Mouse (Mus musculus) heart, embryonic 16.5 days (tissue): ENCODE results near the gene Kcnip1. TPM values are rescaled to one million over a fixed set of nuclear protein-coding genes. Genes with fewer than 3 reads are reported as not detected.

Experiments
- ATAC-seq: fragments of 200-750 bp; cut with Nextera tagmentation; replicated peaks from 2 replicates; pipeline ENCODE4 v1.8.0; 2017; ENCODE audit warnings: moderate number of reproducible peaks; ENCODE audit not compliant: insufficient read depth, low FRiP score; ENCODE audit errors: extremely low read depth
- H3K27ac ChIP-seq: fragments of 300-500 bp; sonication (generic); 2 replicates; pipeline ENCODE4 v1.5.1; 2014; ENCODE audit warnings: mild to moderate bottlenecking, low read length, control low read depth, moderate library complexity
- H3K27me3 ChIP-seq: fragments of 300-500 bp; sonication (generic); 2 replicates; pipeline ENCODE4 v1.6.1; 2014; ENCODE audit warnings: low read length, mixed read lengths; ENCODE audit not compliant: control insufficient read depth, insufficient read depth
- H3K36me3 ChIP-seq: fragments of 300-500 bp; sonication (generic); 2 replicates; pipeline ENCODE4 v1.6.1; 2014; ENCODE audit not compliant: control insufficient read depth, insufficient read depth
- H3K4me1 ChIP-seq: fragments of 300-500 bp; sonication (generic); 2 replicates; pipeline ENCODE4 v1.6.1; 2014; ENCODE audit warnings: low read length, mixed read lengths; ENCODE audit not compliant: control insufficient read depth, insufficient read depth
- H3K4me2 ChIP-seq: fragments of 300-500 bp; sonication (generic); 2 replicates; pipeline ENCODE4 v1.6.1; 2014; ENCODE audit warnings: low read depth, mild to moderate bottlenecking, control low read depth, low read length
- H3K4me3 ChIP-seq: fragments of 300-500 bp; sonication (generic); 2 replicates; pipeline ENCODE4 v1.5.1; 2014; ENCODE audit warnings: mild to moderate bottlenecking, control low read depth, low read length
- H3K9ac ChIP-seq: fragments of 300-500 bp; sonication (generic); 2 replicates; pipeline ENCODE4 v1.6.1; 2014; ENCODE audit warnings: low read length, control low read depth
- H3K9me3 ChIP-seq: fragments of 300-500 bp; sonication (generic); replicated peaks from 2 replicates; pipeline ENCODE4 v1.6.1; 2016; ENCODE audit warnings: low read length; ENCODE audit not compliant: control insufficient read depth
- WGBS: fragments of 180-500 bp; shearing (Covaris S2); extraction: QIAGEN DNeasy Blood & Tissue Kit; methylation state at CpG from one replicate; pipeline ENCODE4 v1.1.7; 2014; 5-methylcytosine and 5-hydroxymethylcytosine counted together
- polyA plus RNA-seq: library from polyadenylated mRNA; unstranded; fragments of >200 nt; fragmentation: Nextera tagmentation; extraction: Ambion mirVana; gene quantifications from 2 replicates; pipeline ENCODE4 v1.2.1, GENCODE M21; 2015

The Kcnip1 gene
- polyA plus RNA-seq, 1 experiment from 2014 or later = 0.20 TPM

DNA sequence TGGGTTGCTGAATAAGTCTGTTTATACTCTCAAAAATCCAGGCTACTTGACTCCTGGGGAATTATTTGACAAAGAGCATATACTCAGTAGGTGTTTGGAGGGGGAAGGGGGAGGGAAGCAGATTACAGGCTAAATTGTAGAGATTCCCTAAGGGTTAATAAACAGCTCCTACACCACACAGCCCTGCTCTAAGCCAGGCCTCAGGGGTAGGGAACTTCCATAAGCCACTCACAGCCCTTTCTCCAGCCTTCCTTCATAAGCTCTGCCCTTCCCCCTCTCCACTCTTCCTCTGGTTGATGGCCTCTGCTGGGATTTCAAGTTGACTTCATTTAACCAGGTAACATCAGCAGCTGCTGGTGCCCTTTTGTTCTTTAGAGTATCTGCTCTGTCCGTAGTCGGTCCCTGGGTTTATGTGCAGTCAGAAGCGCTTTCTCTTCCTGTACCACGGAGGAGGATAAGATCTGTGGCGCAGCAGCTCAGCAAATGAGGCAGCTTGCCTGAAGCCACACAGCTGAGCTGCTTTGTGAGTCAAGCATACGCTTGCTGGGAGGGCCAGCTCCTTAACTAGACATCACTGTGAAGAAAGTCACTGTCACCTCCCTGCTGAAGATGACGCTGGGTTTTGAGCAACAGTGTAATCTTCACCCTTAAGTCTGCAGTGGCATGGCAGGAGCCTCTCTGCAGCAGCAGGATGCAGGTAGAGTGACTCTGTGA is 54.2 kb downstream of the Kcnip1 start:
- H3K36me3 ChIP-seq = no peaks in the 10 kb centered on the region
- no peak overlapping the region for H3K4me3 ChIP-seq
- no peak overlapping the region for H3K27ac ChIP-seq
- peak; percentile 38; the same call in 1 of the 2 replicates for ATAC-seq
- H3K27me3 ChIP-seq = no peaks in the 10 kb centered on the region
- no peaks in the 10 kb centered on the region for H3K4me1 ChIP-seq
- WGBS = 50% methylated on average over 7 of the region's 7 CpGs
- no peak overlapping the region for H3K4me2 ChIP-seq
- H3K9ac ChIP-seq = no peak overlapping the region
- H3K9me3 ChIP-seq = no peaks in the 10 kb centered on the region

DNA sequence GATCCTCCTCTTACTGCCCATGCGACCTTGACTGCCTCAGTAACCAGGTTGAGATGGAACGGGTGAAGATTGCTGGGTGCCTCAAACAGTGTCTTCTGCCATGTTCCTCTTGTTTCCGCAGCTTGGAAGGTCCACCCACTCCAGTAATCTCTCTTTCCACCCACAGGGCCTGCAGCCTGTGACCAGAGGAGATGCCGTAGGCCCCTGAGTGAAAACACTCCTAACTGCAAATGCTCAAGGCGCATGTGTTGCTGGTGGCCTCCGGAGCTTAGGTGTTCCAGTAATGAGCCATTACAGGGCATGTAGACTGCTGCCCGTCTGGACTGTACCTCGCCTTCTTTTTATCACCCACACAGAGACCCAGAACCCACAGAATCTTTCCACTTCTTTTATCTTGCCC is 55.3 kb downstream of the Kcnip1 start:
- ATAC-seq = no peak
- Histone ChIP-seq H3K4me1 (peaks cover 2% of the 10 kb centered on the region; the same call in 1 of the 2 replicates), H3K9me3 (no peaks in the 10 kb centered on the region), H3K36me3 (no peaks in the 10 kb centered on the region), H3K27ac (no peak overlapping the region), H3K4me3 (no peak overlapping the region), H3K27me3 (no peaks in the 10 kb centered on the region), H3K9ac (no peak overlapping the region), H3K4me2 (no peak overlapping the region)
- whole genome bisulfite sequencing = 74% methylated on average over 8 of the region's 8 CpGs

DNA sequence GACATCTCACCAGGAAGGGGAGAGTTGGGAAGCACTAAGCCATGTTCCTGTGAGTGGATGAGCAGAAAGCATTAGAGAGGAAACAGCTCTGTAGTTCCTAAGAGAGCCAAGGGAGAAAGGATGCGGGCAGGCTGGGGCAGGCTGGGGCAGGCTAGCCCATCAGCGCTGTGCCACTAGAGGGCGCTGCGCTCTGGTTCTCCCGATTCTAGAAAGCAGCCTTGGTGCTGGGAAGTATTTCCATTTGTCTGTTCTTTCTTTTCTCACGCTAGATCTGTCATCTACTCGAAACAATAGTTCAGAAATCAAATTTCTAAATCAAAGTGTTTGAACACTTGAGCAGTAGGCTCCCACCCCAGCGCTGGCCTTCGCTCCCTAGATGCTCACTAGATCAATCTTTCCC is 58.7 kb downstream of the Kcnip1 start:
- Histone ChIP-seq H3K27me3 (no peaks in the 10 kb centered on the region), H3K4me3 (no peak overlapping the region), H3K36me3 (no peaks in the 10 kb centered on the region), H3K9me3 (no peaks in the 10 kb centered on the region), H3K4me1 (peaks cover 6% of the 10 kb centered on the region; the same call in 1 of the 2 replicates), H3K4me2 (no peak overlapping the region), H3K27ac (no peak overlapping the region), H3K9ac (no peak overlapping the region)
- ATAC-seq = no peak
- 54% methylated on average over 9 of the region's 9 CpGs for WGBS

DNA sequence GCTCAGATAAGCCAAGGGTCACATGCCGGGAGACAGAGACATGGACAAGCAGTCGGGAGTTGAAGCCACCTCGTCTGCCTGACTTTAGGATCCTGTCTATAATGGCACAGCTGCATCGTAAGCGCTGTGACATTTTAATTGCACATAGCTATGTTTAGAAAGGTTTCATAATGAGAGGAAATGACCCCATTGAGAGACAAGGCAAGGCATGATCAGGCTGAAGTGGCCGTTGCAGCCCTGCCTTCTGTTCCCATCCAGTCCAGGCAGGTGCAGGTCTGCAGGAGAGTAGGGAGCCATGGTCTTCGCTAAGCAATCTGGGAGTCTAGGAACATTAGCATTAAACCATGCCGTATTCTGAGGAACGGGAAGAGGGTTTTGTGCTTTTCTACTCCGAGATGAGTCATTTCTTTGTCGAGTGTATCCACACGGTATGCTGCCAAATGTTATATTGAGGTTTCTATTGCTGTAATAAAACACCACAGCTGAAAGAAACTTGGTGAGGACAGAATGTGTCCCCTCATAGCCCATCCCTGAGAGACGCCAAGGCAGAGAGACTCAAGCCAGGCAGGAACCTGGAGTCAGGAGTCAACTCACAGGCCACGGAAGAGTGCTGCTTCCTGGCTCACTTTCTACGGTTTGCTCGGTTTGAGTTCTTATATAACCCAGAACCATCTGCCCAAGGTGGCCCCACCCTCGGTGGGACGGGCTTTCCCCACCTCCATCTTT is 60.4 kb downstream of the Kcnip1 start:
- Histone ChIP-seq H3K36me3 (no peaks in the 10 kb centered on the region), H3K9me3 (no peaks in the 10 kb centered on the region), H3K4me1 (peaks cover 6% of the 10 kb centered on the region; the same call in 1 of the 2 replicates), H3K27me3 (no peaks in the 10 kb centered on the region; the same call in 1 of the 2 replicates), H3K4me3 (no peak overlapping the region), H3K4me2 (peak overlapping the region; percentile 28; the same call in 1 of the 2 replicates), H3K27ac (no peak overlapping the region), H3K9ac (no peak overlapping the region)
- 56% methylated on average over 18 of the region's 18 CpGs for WGBS
- no peak for ATAC-seq

DNA sequence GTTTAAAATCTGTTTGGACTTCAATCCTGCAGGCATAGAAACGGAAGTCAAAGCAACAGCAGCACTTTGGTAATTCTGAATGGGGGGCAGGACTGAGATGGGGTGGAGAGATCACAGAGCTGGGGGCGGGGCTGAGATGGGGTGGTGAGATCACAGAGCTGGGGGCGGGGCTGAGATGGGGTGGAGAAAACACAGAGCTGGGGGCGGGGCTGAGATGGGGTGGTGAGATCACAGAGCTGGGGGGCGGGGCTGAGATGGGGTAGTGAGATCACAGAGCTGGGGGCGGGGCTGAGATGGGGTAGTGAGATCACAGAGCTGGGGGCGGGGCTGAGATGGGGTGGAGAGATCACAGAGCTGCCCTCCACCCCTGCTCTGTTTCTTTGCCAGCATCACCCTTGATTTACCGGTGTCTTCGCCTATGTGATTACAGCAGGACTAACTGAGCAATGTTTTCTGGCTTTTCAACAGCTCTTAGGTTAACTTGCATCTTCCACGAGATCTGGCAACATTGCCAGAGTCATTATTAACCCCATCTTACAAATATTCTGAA is 61.0 kb downstream of the Kcnip1 start:
- no peaks in the 10 kb centered on the region for H3K9me3 ChIP-seq
- no peaks in the 10 kb centered on the region; the same call in 1 of the 2 replicates for H3K27me3 ChIP-seq
- peak overlapping the region; percentile 28; the same call in 1 of the 2 replicates for H3K4me2 ChIP-seq
- no peaks in the 10 kb centered on the region for H3K36me3 ChIP-seq
- WGBS = 17% methylated on average over 8 of the region's 10 CpGs
- H3K9ac ChIP-seq = no peak overlapping the region
- H3K4me1 ChIP-seq = peaks cover 6% of the 10 kb centered on the region; the same call in 1 of the 2 replicates
- H3K27ac ChIP-seq = no peak overlapping the region
- no peak for ATAC-seq
- H3K4me3 ChIP-seq = no peak overlapping the region

DNA sequence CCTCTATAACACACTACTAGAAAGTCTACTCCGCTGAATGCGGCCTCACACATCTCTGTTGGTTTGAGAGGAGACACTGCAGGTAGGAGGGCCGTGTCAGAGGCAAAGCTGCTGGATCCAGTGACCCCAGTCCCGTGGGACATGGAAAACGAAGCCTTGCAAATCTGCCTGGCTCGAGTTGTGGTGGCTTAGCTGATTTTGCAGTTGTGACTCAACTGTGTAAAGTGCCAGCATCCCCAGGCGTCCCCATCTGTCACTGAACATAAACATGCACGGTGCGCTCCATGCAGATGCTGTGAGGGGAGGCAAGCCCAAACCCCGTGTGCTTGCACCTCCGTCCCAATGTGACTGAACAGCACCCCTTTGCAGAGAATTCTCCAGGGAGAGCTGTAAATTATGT is 63.5 kb downstream of the Kcnip1 start:
- WGBS = 70% methylated on average over 11 of the region's 11 CpGs
- H3K27ac ChIP-seq = no peak overlapping the region
- no peak overlapping the region for H3K4me3 ChIP-seq
- H3K4me1 ChIP-seq = peaks cover 6% of the 10 kb centered on the region; the same call in 1 of the 2 replicates
- no peaks in the 10 kb centered on the region for H3K36me3 ChIP-seq
- H3K9ac ChIP-seq = no peak overlapping the region
- no peaks in the 10 kb centered on the region for H3K9me3 ChIP-seq
- no peak overlapping the region for H3K4me2 ChIP-seq
- H3K27me3 ChIP-seq = no peaks in the 10 kb centered on the region; the same call in 1 of the 2 replicates
- no peak for ATAC-seq

DNA sequence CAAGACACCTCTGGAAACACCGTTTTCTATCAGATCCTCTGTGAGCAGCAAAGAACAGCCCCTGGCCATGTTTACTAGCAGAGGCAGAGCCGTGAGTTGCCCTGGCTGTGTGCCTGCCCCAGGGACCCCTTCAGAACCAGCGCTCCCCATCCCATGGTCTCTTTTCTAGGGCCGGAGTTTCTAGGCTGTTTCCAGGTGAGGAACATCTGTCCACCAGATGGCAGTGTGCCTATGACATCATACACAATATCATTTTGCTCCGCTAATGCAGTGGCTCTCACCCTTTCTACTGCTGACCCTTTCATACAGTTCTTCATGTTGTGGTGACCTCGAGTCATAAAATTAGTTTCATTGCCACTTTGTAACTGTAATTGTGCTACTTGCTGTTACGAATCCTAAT is 64.3 kb downstream of the Kcnip1 start:
- H3K9me3 ChIP-seq = no peaks in the 10 kb centered on the region
- H3K4me1 ChIP-seq = peaks cover 6% of the 10 kb centered on the region; the same call in 1 of the 2 replicates
- H3K4me3 ChIP-seq = no peak overlapping the region
- no peak for ATAC-seq
- H3K27me3 ChIP-seq = no peaks in the 10 kb centered on the region; the same call in 1 of the 2 replicates
- H3K27ac ChIP-seq = no peak overlapping the region
- no peak overlapping the region for H3K9ac ChIP-seq
- no peaks in the 10 kb centered on the region for H3K36me3 ChIP-seq
- WGBS = 37% methylated on average over 7 of the region's 7 CpGs
- no peak overlapping the region for H3K4me2 ChIP-seq

DNA sequence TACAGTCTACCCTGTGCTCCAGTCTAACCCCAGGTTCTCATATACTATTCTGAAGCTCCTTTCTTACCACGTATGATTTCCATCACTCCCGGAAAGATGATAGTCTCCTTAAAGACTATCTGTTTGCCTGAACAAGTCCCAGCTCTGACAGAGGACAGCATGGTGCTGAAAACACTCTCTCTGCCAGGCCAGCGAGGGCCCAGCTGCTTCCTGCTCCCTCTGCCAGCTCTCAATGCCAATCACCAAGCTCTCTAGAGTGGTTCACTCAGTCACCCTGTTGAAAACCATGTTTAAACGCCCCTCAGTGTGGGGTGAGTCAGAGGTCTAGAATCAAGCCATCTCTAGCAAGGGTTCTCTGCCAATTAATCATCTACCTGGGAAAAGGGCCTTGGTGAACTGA is 65.1 kb downstream of the Kcnip1 start:
- H3K4me2 ChIP-seq = no peak overlapping the region

DNA sequence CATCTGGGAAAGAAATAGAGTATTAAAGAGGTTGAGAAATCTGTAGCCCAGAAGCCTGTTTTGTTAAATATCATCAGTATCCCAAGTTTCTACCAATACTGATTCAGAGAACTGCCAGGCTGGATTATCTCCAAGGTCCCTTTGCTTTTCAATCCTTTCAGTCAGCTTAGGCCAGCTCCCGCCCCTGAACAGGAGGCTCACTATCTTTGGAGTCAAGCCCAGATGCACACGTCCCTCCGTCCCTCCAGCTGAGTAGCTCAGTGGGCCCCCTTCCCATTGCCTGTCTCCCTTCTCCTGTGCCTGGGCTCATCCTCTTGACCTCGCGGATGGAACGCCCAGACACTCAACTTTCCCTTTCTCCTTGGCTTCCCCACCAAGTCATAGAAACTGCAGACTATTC is 65.6 kb downstream of the Kcnip1 start:
- Histone ChIP-seq H3K9me3 (no peaks in the 10 kb centered on the region), H3K36me3 (no peaks in the 10 kb centered on the region), H3K27me3 (no peaks in the 10 kb centered on the region; the same call in 1 of the 2 replicates), H3K9ac (no peak overlapping the region), H3K4me1 (peaks cover 3% of the 10 kb centered on the region; the same call in 1 of the 2 replicates), H3K4me2 (no peak overlapping the region), H3K4me3 (no peak overlapping the region), H3K27ac (no peak overlapping the region)
- 41% methylated on average over 6 of the region's 6 CpGs for WGBS
- no peak for ATAC-seq

More for the DNA sequence above, 65.1 kb downstream of the Kcnip1 start:
- Histone ChIP-seq H3K4me1 (peaks cover 5% of the 10 kb centered on the region; the same call in 1 of the 2 replicates), H3K9me3 (no peaks in the 10 kb centered on the region), H3K9ac (no peak overlapping the region), H3K27ac (no peak overlapping the region), H3K36me3 (no peaks in the 10 kb centered on the region), H3K27me3 (no peaks in the 10 kb centered on the region; the same call in 1 of the 2 replicates), H3K4me3 (no peak overlapping the region)
- 55% methylated on average over 4 of the region's 4 CpGs for WGBS
- no peak for ATAC-seq
